Mouse (Mus musculus) adrenal gland, postnatal 0 days (tissue): ENCODE data around the gene Scgb2b3. TPM values are rescaled to one million over a fixed set of nuclear protein-coding genes. Genes with fewer than 3 reads are reported as not detected.

Experiments
- polyA plus RNA-seq: library from polyadenylated mRNA; unstranded; fragments of >200 nt; fragmentation: Nextera tagmentation; extraction: Ambion mirVana; gene quantifications from 2 replicates; pipeline ENCODE4 v1.2.1, GENCODE M21; 2015

The Scgb2b3 gene
- polyA plus RNA-seq: not detected in 2 replicates

DNA sequence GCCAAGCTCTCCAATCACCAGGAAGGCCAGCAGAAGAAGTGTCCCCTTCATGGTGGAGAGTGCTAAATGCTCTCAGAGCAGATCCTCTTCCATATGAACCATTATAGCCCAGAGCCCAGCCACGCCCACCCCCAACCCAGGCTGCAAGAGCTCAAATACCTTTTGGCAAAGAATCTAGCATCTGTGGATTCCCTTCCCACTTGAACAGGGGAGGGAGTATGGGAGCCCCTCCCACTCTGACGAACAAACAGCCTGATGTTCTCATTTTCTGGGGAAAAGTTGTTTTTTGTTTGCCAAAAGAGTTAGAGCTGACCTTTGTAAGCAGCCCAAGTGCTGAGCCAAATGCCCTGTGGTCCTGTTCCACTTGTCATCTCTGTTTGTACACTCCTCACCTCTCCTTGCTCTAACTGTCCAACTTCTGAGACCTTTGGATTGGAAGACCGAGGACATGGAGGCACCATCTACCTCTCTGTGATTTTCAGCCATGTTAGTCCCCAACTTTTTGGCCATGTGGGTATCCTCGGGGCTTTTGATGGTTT, at the start of gene Scgb2b3:
Gene Scgb2b3, minus strand, starts transcription at position 51 of the 539 bp plus-strand sequence.

DNA sequence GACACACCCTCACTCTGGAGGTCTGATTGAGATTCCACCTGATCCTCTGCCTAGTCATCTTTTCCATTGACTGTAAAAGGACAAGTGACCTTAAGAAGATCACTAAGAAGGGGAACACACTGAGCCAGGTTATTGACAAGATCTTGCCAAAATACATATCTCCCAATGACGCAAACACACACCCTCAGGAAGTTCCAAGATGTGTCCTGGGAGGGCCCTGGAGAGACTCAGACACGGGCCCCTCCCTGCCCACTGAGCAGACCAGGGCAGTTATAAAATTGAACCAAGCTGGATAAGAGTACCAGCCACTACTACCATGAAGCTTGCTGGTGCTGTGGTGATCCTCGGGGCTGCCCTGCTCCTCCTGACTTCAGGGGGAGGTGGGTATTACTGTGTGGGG, 13.4 kb upstream of the Scgb2b3 start, which contains the start of gene Scgb1b3:
Gene Scgb1b3, plus strand, starts transcription at position 301 of the 400 bp plus-strand sequence.

Other genes with a start within 250 kb of the Scgb2b3 start
- gene Hpn, start 246.8 kb downstream of the Scgb2b3 start, polyA plus RNA-seq: 6.0 and 8.0 TPM in 2 replicates
- 4.7 and 6.2 TPM in 2 replicates for gene Scn1b, start 235.1 kb downstream of the Scgb2b3 start, polyA plus RNA-seq
- 37.2 and 38.5 TPM in 2 replicates for gene Gramd1a, start 206.2 kb downstream of the Scgb2b3 start, polyA plus RNA-seq
- gene Scgb2b2, start 71.6 kb downstream of the Scgb2b3 start, polyA plus RNA-seq: not detected in 2 replicates
- gene Scgb1b2, start 70.3 kb downstream of the Scgb2b3 start, polyA plus RNA-seq: not detected in 2 replicates
- gene Scgb1b3, start 13.5 kb upstream of the Scgb2b3 start, polyA plus RNA-seq: not detected in 2 replicates